Mouse (Mus musculus): ENCODE results near the gene Gnb3.

The Gnb3 gene

GRCm38 (mm10) chr6:124840241-124841167 lies at the start of gene Gnb3:
Gene Gnb3, minus strand, starts transcription at chr6:124840275.
- DNase-seq (ENCODE audit: low read depth, low spot score) = peak; percentile 94

GRCm38 (mm10) chr6:124888555-124889125 lies 48.6 kb upstream of the Gnb3 start:
- no peak for DNase-seq (ENCODE audit: low read depth, low spot score)

- no peak for DNase-seq (ENCODE audit: low read depth, low spot score)
Observed at GRCm38 (mm10) chr6:124887986-124888385, 47.9 kb upstream of the Gnb3 start, which contains the start of gene Cd4. Gene Cd4, minus strand, starts transcription at chr6:124888221.

GRCm38 (mm10) chr6:124885956-124886381 lies 45.9 kb upstream of the Gnb3 start:
- DNase-seq (ENCODE audit: low read depth, low spot score) = no peak

- DNase-seq (ENCODE audit: low read depth, low spot score) = no peak
Observed at GRCm38 (mm10) chr6:124884714-124885500, 44.8 kb upstream of the Gnb3 start.

GRCm38 (mm10) chr6:124883351-124883750 lies 43.3 kb upstream of the Gnb3 start:
- no peak for DNase-seq (ENCODE audit: low read depth, low spot score)

- DNase-seq (ENCODE audit: low read depth, low spot score) = no peak
Observed at GRCm38 (mm10) chr6:124881821-124882220, 41.7 kb upstream of the Gnb3 start.

GRCm38 (mm10) chr6:124879390-124879789 lies 39.3 kb upstream of the Gnb3 start:
- no peak for DNase-seq (ENCODE audit: low read depth, low spot score)

GRCm38 (mm10) chr6:124874348-124874747 lies 34.3 kb upstream of the Gnb3 start:
- no peak for DNase-seq (ENCODE audit: low read depth, low spot score)

GRCm38 (mm10) chr6:124866560-124866959 lies 26.5 kb upstream of the Gnb3 start:
- no peak for DNase-seq (ENCODE audit: low read depth, low spot score)

- no peak for DNase-seq (ENCODE audit: low read depth, low spot score)
Observed at GRCm38 (mm10) chr6:124865766-124866362, 25.8 kb upstream of the Gnb3 start.

- DNase-seq (ENCODE audit: low read depth, low spot score) = no peak
Observed at GRCm38 (mm10) chr6:124863658-124864298, 23.7 kb upstream of the Gnb3 start, which contains the start of gene Gpr162. Gene Gpr162, minus strand, starts transcription at chr6:124863983.

- DNase-seq (ENCODE audit: low read depth, low spot score) = no peak
Observed at GRCm38 (mm10) chr6:124863125-124863657, 23.1 kb upstream of the Gnb3 start.

GRCm38 (mm10) chr6:124862406-124863124 lies 22.5 kb upstream of the Gnb3 start:
- no peak for DNase-seq (ENCODE audit: low read depth, low spot score)

GRCm38 (mm10) chr6:124861802-124862201 lies 21.7 kb upstream of the Gnb3 start:
- DNase-seq (ENCODE audit: low read depth, low spot score) = no peak

- DNase-seq (ENCODE audit: low read depth, low spot score) = no peak
Observed at GRCm38 (mm10) chr6:124861266-124861665, 21.2 kb upstream of the Gnb3 start.

- DNase-seq (ENCODE audit: low read depth, low spot score) = no peak
Observed at GRCm38 (mm10) chr6:124860511-124860910, 20.4 kb upstream of the Gnb3 start.

- peak; percentile 81 for DNase-seq (ENCODE audit: low read depth, low spot score)
Observed at GRCm38 (mm10) chr6:124859725-124860124, 19.6 kb upstream of the Gnb3 start.

- DNase-seq (ENCODE audit: low read depth, low spot score) = no peak
Observed at GRCm38 (mm10) chr6:124858561-124859318, 18.7 kb upstream of the Gnb3 start.
